Mouse (Mus musculus) limb, embryonic 11.5 days (tissue): ENCODE data around the gene Ano8. TPM values are rescaled to one million over a fixed set of nuclear protein-coding genes. Genes with fewer than 3 reads are reported as not detected.

ENCODE experiments used
- ATAC-seq: fragments of 200-750 bp; cut with Nextera tagmentation; 2 replicates; pipeline ENCODE4 v1.8.0; 2017; ENCODE audit warnings: low read depth; ENCODE audit not compliant: insufficient number of reproducible peaks, low FRiP score, low TSS enrichment
- DNase-seq: peaks from one replicate; pipeline ENCODE4 v3.0.0-alpha.2; 2015; ENCODE audit warnings: low spot score
- H3K27ac ChIP-seq: fragments of 300-500 bp; sonication (generic); replicated peaks from 2 replicates; pipeline ENCODE4 v1.5.1; 2014; ENCODE audit warnings: low read depth, mild to moderate bottlenecking, low read length
- H3K27me3 ChIP-seq: fragments of 300-500 bp; sonication (generic); 2 replicates; pipeline ENCODE4 v1.6.1; 2014; ENCODE audit warnings: mild to moderate bottlenecking, low read length, mixed read lengths; ENCODE audit not compliant: control insufficient read depth, insufficient read depth
- H3K36me3 ChIP-seq: fragments of 300-500 bp; sonication (generic); 2 replicates; pipeline ENCODE4 v1.6.1; 2014; ENCODE audit warnings: mild to moderate bottlenecking, low read length, moderate library complexity, mixed read lengths; ENCODE audit not compliant: control insufficient read depth, insufficient read depth
- H3K4me1 ChIP-seq: fragments of 300-500 bp; sonication (generic); 2 replicates; pipeline ENCODE4 v1.6.1; 2014; ENCODE audit warnings: low read length, mixed read lengths; ENCODE audit not compliant: control insufficient read depth, insufficient read depth
- H3K4me2 ChIP-seq: fragments of 300-500 bp; sonication (generic); 2 replicates; pipeline ENCODE4 v1.6.1; 2014; ENCODE audit warnings: low read depth, mild to moderate bottlenecking, moderate library complexity; ENCODE audit not compliant: severe bottlenecking
- H3K4me3 ChIP-seq: fragments of 300-500 bp; sonication (generic); 2 replicates; pipeline ENCODE4 v1.5.1; 2014; ENCODE audit warnings: low read depth, low read length
- H3K9ac ChIP-seq: fragments of 300-500 bp; sonication (generic); 2 replicates; pipeline ENCODE4 v1.6.1; 2014; ENCODE audit warnings: mild to moderate bottlenecking, low read length
- H3K9me3 ChIP-seq: fragments of 300-500 bp; sonication (generic); 2 replicates; pipeline ENCODE4 v1.6.1; 2016; ENCODE audit warnings: low read length; ENCODE audit not compliant: control insufficient read depth
- WGBS: fragments of 180-500 bp; shearing (Covaris S2); extraction: QIAGEN DNeasy Blood & Tissue Kit; methylation state at CpG from one replicate; pipeline ENCODE4 v1.1.7; 2014; 5-methylcytosine and 5-hydroxymethylcytosine counted together
- polyA plus RNA-seq: library from polyadenylated mRNA; unstranded; fragments of >200 nt; fragmentation: Nextera tagmentation; extraction: Ambion mirVana; gene quantifications from 2 replicates; pipeline ENCODE4 v1.2.1, GENCODE M21; 2014

Ano8 gene
- polyA plus RNA-seq, 1 experiment from 2014 or later = 3.0 TPM

- 87% methylated on average over 4 of the region's 4 CpGs for WGBS
- no peak overlapping the region for H3K4me2 ChIP-seq
- no peak overlapping the region for H3K4me3 ChIP-seq
- H3K9me3 ChIP-seq = no peaks in the 10 kb centered on the region
- no peak for ATAC-seq
- H3K36me3 ChIP-seq = no peaks in the 10 kb centered on the region
- H3K27ac ChIP-seq = no peak overlapping the region
- H3K9ac ChIP-seq = no peak overlapping the region
- no peaks in the 10 kb centered on the region for H3K4me1 ChIP-seq
- no peak for DNase-seq
- peaks cover 27% of the 10 kb centered on the region for H3K27me3 ChIP-seq
These were observed 20.2 kb upstream of the Ano8 start for GRCm38 (mm10) chr8:71505979-71506378.

GRCm38 (mm10) chr8:71505326-71505725 lies 19.6 kb upstream of the Ano8 start:
- 94% methylated on average over 4 of the region's 4 CpGs for WGBS
- H3K4me3 ChIP-seq = no peak overlapping the region
- no peaks in the 10 kb centered on the region for H3K36me3 ChIP-seq
- peaks cover 27% of the 10 kb centered on the region for H3K27me3 ChIP-seq
- H3K9me3 ChIP-seq = no peaks in the 10 kb centered on the region
- DNase-seq (no peak), ATAC-seq (no peak)
- no peak overlapping the region for H3K9ac ChIP-seq
- no peak overlapping the region for H3K27ac ChIP-seq
- no peaks in the 10 kb centered on the region for H3K4me1 ChIP-seq
- H3K4me2 ChIP-seq = no peak overlapping the region

GRCm38 (mm10) chr8:71504349-71504748 lies 18.6 kb upstream of the Ano8 start:
- Histone ChIP-seq H3K27ac (no peak overlapping the region), H3K9me3 (no peaks in the 10 kb centered on the region), H3K4me3 (no peak overlapping the region), H3K36me3 (no peaks in the 10 kb centered on the region), H3K4me2 (no peak overlapping the region), H3K9ac (no peak overlapping the region), H3K27me3 (peaks cover 26% of the 10 kb centered on the region), H3K4me1 (peaks cover 3% of the 10 kb centered on the region; the same call in 1 of the 2 replicates)
- WGBS = 85% methylated on average over 4 of the region's 4 CpGs
- ATAC-seq (no peak), DNase-seq (no peak)

GRCm38 (mm10) chr8:71498816-71499690 lies 13.3 kb upstream of the Ano8 start:
- peaks cover 35% of the 10 kb centered on the region for H3K4me1 ChIP-seq
- H3K4me3 ChIP-seq = no peak overlapping the region
- H3K9me3 ChIP-seq = no peaks in the 10 kb centered on the region
- no peak for ATAC-seq
- peak overlapping the region; percentile 7; the same call in 1 of the 2 replicates for H3K4me2 ChIP-seq
- peak; percentile 57 for DNase-seq
- H3K27me3 ChIP-seq = no peaks in the 10 kb centered on the region
- 0 out of 2 replicates have a peak overlapping the region, but pooled peaks have one; percentile 12 for H3K9ac ChIP-seq
- H3K36me3 ChIP-seq = peaks cover 1% of the 10 kb centered on the region
- H3K27ac ChIP-seq = peak overlapping the region; percentile 62
- WGBS = 25% methylated on average over 14 of the region's 16 CpGs

GRCm38 (mm10) chr8:71497881-71498501 lies 12.2 kb upstream of the Ano8 start:
- Histone ChIP-seq H3K4me3 (no peak overlapping the region), H3K9me3 (no peaks in the 10 kb centered on the region), H3K27me3 (no peaks in the 10 kb centered on the region), H3K27ac (peak overlapping the region; percentile 62), H3K9ac (peak overlapping the region; percentile 13; the same call in 1 of the 2 replicates), H3K4me1 (peaks cover 35% of the 10 kb centered on the region), H3K36me3 (peaks cover 4% of the 10 kb centered on the region), H3K4me2 (peak overlapping the region; percentile 10; the same call in 1 of the 2 replicates)
- no peak for ATAC-seq
- DNase-seq = no peak
- WGBS = 16% methylated on average over 15 of the region's 15 CpGs

- H3K27ac ChIP-seq = no peak overlapping the region
- H3K9ac ChIP-seq = no peak overlapping the region
- peaks cover 35% of the 10 kb centered on the region for H3K4me1 ChIP-seq
- H3K36me3 ChIP-seq = peaks cover 8% of the 10 kb centered on the region
- WGBS = 91% methylated on average over 1 of the region's 1 CpGs
- no peak overlapping the region for H3K4me2 ChIP-seq
- no peaks in the 10 kb centered on the region for H3K27me3 ChIP-seq
- no peaks in the 10 kb centered on the region for H3K9me3 ChIP-seq
- ATAC-seq (no peak), DNase-seq (no peak)
- H3K4me3 ChIP-seq = no peak overlapping the region
These were observed 11.4 kb upstream of the Ano8 start for GRCm38 (mm10) chr8:71497077-71497645.

- Histone ChIP-seq H3K4me1 (peaks cover 35% of the 10 kb centered on the region), H3K27me3 (no peaks in the 10 kb centered on the region), H3K36me3 (peaks cover 9% of the 10 kb centered on the region), H3K9me3 (no peaks in the 10 kb centered on the region), H3K9ac (no peak overlapping the region), H3K4me3 (no peak overlapping the region), H3K27ac (no peak overlapping the region), H3K4me2 (no peak overlapping the region)
- ATAC-seq = no peak
- WGBS = 32% methylated on average over 11 of the region's 11 CpGs
- DNase-seq = peak; percentile 49
These were observed 10.7 kb upstream of the Ano8 start for GRCm38 (mm10) chr8:71496481-71496880.

- no peak overlapping the region for H3K27ac ChIP-seq
- H3K4me2 ChIP-seq = no peak overlapping the region
- peaks cover 13% of the 10 kb centered on the region for H3K36me3 ChIP-seq
- 96% methylated on average over 5 of the region's 5 CpGs for WGBS
- no peak overlapping the region for H3K4me3 ChIP-seq
- H3K4me1 ChIP-seq = peaks cover 35% of the 10 kb centered on the region
- DNase-seq (no peak), ATAC-seq (no peak)
- H3K9me3 ChIP-seq = no peaks in the 10 kb centered on the region
- H3K9ac ChIP-seq = no peak overlapping the region
- H3K27me3 ChIP-seq = no peaks in the 10 kb centered on the region
These were observed 10.0 kb upstream of the Ano8 start for GRCm38 (mm10) chr8:71495811-71496210.
